Mouse (Mus musculus) cerebellum, adult 8-10 months (tissue): ENCODE measurements at regions not wholly inside any gene's neighbourhood (a gene's known extent, or its start where the extent isn't known, plus 50 kb on each side); places are given as distances from the start of the nearest gene placed in this dataset.
"Not testable (repeated sequence)": the region's sequence is repeated elsewhere in the genome, so short reads cannot be mapped to it uniquely, and the experiment has no call there.

Experiments used
- DNase-seq: peaks from one replicate; pipeline ENCODE4 v3.0.0; 2022

GRCm38 (mm10) chr9:41914611-41915010, 209.5 kb downstream of the Sorl1 start:
- no peak for DNase-seq

DNA sequence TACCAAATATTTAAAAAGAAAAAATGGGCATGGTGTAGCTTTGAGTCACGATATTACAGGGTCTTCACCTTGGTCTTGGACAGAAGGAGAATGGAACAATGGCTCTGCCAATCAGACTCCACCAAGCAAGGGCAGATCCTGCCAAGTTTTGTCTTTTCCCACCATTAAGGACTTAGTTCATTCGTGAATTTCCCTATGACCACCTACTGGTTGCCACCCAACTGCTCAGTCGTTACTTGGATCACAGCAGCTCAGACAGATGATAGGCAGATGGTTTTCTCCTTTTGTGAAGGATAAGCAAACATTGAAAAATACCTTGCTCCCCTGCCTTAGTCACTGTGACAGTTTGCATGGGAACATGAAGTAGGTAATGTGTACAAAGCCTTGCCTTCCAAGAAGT, 210.2 kb downstream of the Sorl1 start:
- DNase-seq: no peak

DNA sequence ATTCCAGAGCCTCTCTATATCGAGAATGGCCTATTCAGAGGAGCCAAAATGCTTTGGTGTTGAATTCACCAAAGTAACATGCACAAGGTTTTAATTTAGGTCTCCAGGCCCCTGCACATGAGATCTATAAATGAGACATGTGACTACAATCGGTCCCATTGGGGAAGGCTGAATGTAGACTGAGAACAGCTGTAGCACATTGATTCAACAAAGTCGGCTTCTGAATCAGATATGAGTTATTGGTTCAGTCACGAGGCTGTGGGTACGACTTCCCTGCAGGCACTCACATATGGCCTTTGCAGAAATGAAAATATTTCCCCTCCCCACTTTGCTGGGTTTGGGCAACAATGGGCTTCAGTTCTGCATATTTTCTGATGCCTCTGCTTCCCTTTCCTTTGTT, 211.6 kb downstream of the Sorl1 start:
- DNase-seq: no peak

DNA sequence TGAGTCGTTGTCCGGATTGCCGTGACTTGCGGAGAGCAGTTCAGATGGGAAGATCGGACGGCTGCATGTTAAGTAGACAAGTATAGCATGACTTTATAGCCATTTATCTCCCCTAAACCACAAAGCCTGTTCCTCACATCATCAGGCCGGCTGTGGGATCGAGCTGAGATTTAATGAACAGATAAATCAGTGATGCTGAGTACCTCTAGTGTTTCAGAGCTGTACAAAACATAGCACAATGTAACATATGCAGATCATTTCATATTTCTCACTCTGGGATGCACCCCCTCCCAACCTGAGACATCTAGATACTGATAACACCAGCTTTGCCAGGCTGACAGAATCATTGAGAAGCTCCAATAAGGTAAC, 223.5 kb downstream of the Sorl1 start:
- DNase-seq: no peak

DNA sequence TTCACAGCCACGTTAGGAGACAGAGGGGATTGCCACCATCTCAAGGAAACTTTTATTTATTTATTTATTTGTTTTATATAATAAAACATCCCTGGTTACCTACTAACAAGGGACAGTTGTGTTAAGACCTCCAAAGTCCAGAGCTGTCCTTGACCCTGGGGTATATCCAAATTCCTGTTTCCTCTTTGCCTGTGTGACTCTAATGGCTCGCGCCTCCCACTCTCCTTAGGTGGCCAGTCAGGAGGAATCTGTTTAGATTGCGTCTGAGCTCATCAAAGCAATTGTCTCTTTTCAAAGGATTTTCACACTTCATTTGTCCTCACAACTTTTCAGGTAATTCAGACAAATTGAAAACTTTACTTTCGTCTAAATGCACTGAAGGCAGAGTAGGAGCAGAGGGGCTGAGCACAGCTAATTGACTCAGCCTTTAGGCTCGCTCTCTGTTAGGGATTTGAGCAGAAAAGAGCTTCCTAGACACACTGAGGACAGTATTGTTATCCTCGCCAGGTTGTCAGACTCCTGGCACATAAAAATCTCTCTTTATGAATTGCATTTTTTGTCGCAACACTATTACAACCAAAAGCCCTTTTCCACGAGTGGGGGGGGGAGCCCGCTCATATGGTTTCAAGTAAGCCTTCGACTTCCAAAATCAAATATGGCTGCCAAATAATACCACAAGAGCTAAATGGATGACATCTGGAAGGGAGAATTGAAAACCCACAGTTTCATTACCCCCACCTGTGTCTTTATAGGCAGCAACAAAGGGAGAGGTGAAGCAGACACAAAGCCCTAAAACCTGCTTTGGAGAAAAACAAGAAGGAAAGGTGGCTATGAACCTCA, 224.1 kb downstream of the Sorl1 start:
- DNase-seq: no peak

DNA sequence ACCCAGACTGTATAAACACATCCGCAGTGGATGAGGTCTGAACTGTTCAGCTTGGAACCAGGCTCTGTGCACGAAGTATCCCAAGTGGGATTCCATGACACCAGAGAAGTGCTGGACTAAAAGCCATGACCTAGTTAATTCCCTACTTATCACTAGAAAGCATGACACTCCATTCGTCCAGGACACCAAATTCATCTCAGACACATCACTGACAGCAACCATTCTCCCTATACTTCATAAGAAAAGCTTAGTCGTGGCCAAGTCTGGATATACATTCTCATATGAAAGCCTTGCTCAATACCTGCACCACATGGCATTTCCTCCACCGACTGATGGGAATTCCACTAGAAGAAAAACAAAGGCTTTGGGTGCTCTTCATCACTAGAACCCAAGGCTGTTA, 229.0 kb downstream of the Sorl1 start:
- DNase-seq: no peak

GRCm38 (mm10) chr9:41892841-41893240, 231.3 kb downstream of the Sorl1 start:
- no peak for DNase-seq

GRCm38 (mm10) chr9:41891206-41891605, 232.9 kb downstream of the Sorl1 start:
- DNase-seq: no peak

GRCm38 (mm10) chr9:41890273-41891141, 233.6 kb downstream of the Sorl1 start:
- DNase-seq: peak; percentile 18

DNA sequence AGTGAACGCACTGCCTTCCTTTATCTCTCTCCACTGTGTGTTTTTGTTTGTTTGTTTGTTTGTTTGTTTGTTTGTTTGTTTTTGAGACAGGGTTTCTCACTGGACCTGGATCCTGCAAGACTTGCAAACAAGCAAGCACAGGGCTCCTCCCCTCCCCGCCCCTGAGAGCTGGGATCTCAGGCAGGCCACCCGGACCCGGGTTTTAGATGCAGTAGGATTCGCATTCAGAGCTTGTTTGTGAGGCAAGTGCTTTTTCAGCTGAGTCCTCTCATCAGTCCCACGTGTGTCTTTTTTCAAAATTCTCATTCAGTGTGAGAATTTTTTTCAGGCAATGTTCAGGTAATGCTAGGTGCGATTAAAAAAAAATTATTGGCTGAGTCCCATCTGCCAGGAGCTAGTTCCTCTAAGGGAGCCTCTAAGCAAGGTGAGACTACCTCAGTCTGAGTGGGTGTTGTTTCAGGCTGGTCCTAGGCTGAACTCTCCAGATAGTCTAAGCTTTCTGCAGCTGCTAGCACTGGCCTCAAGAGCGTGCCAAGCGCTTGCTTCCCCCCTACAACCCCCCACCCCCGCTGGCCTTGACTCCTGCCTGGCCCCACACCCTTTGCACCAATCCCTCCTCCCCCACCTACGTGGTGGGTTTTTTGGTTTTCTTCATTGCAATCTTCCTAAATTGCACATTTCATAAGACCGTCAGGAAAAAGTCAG, 234.4 kb downstream of the Sorl1 start:
- DNase-seq: no peak

- DNase-seq: no peak
Observed at GRCm38 (mm10) chr9:41888616-41889150, 235.4 kb downstream of the Sorl1 start.

DNA sequence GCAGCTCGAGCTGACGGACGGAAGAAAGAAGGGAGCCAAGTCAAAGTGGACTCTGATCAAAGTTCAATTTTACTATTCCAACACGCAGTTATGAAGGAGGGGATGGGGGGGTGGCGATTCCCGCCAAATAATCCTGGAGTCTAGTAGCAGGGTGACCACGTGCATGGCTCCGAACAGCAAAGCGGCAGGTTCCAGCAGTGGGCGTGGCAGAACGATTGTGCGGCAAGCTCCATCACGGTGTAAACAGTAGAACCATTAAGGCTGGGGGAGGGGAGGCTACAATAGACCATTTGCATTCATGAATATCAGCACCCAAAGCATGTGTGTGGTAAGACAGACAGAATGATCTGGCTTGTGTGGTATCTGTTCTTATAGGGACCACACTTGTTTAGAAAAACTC, 237.6 kb downstream of the Sorl1 start:
- not testable (repeated sequence) for DNase-seq

DNA sequence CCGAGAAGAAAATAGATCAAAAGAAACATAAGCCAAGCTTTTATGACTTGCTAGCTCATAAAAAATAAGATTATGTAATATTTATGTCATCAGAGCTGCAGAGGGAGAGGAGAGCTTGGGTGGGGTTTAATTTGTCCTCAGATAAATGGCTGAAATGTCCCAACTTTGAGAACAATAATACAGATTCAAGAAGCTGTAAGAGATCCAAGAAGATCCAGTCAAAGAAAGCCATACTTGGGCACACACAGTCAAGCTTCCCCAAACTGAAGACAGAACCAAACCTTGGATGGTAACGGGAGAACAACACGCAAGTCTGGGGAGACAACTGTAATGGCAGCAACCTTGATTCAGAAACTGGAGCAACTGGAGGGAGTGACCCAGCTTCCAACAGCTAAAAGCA, 243.6 kb downstream of the Sorl1 start:
- no peak for DNase-seq

DNA sequence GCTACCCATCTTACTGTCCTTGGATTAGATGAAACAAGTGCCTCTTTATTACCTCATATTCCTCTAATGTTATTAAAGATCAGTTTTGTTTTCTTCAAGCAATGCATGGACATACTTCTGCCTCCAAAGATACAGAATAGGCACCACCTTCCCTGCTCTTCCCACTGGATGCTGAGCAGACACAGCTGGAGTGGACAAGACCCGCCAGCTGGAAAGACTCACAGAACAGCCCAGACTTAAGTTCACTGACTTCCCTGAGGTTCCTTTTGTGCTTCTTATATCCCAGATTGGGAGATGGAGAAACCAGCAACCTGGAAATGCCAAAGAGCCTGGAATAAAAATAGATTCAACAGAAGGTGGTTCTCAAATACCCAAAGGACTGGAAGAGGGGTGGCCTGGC, 245.0 kb downstream of the Sorl1 start:
- no peak for DNase-seq

DNA sequence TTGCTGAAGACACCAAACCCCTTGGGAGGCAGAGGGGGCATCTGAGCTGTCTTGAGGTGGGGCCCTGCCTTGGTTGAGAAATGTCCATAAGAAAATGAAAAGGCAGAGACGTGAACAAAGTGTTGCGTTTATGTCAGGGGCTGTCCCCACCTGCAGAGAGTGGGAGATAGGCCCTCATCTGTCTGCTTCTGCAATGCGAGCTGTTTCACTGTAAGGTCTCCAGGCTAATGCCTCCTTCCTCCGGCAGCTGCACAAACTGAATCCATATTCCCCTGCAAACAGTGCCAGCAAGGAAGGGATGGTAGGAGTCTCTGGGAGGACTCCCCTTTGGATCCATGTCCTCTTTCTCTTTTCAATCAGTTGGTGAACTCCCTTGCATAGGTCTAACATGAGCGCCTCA, 263.0 kb downstream of the Sorl1 start:
- DNase-seq: no peak

- DNase-seq: no peak
Observed at GRCm38 (mm10) chr9:41860681-41861080, 263.4 kb downstream of the Sorl1 start.

DNA sequence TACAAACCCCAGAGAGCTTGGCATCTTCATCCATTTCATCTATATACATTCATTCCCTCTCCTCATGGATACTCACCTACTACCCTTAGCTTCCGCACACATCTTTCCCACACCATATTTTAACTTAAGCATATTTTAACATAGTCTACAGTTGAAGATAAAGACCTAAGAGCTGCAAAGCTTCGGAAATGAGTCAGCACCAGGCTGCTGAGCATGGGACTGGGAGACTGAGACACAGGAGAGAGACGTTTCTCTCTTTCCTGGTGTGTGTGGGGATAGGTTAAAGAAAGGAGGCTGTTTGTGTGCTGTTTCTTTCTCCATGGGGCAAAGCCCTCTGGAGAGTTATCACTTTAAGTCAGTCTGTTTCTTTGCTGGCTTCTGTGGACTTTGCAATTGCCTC, 264.3 kb downstream of the Sorl1 start:
- no peak for DNase-seq

- DNase-seq: no peak
Observed at GRCm38 (mm10) chr9:41852099-41852498, 272.0 kb downstream of the Sorl1 start.

DNA sequence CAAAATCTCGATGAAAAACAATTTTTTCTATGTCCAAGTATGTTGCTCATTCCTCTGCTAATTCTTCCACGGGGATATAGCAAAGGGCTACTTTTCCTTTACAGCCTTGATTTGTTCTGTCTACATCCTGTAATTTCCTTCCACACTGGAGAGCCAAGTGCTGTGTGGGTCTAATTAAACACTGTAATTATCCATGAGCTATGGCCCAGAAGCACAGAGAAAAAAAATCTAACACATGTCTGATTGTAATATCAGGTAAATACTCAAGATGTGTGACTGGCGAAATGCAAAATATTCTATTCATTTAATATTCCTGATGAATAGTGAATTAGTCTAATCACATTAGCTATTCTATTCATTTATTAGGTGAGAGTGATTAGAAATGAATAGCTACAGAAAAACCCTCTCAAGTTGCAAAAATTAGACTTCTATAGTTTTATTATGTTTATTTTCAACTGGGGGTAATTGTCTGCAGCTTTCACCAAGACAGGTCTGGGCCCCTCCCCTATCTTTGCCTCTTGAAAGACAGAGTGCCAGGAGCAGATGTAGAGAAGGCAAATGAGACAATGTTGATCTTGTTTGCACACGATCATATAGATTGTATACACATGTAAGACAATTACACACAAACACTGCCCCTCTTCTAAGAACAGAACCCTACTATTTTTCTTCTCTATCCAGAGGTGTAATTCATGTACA, 274.3 kb downstream of the Sorl1 start:
- DNase-seq: no peak

DNA sequence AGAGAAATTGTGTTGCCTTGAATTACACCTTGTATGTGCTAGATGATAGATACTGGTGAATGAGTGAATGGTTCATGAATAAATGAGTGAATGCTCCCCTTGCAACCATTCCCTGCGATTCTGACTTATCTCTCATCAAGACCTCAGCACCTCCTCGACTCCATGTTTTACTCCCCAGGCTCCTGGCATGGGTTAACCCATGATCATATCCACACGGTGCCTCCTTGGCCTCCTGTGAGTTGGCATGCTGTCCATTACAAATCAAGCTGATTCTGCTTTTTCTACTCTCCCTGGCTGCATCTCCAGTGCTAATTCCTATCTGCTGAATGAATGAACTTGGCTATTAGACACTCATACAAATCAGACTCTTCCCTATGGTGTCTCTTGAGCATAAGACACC, 279.5 kb downstream of the Sorl1 start:
- DNase-seq: no peak

- no peak for DNase-seq
Observed at GRCm38 (mm10) chr9:41834487-41835404, 289.4 kb downstream of the Sorl1 start.

DNA sequence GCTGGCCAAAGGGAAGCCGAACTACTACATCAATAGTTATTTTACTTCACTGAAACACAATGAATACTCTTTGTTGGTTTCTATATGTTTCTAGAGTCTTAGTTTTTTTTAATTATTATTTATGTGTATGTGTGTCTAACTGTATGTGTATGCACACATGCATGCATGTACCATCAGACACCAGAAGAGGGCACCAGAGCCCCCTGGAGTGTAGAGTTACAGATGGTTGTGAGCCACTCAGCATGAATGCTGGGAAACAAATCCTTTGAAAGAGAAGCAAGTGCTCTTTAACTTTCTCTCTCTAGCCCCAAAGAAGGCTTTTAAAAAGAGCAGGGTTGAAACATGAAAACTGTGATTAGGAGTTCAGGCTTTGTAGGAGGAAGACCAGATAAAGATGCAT, 290.7 kb downstream of the Sorl1 start:
- DNase-seq: no peak
